Mouse (Mus musculus): ENCODE data around the gene Klf8. TPM values are rescaled to one million over a fixed set of nuclear protein-coding genes. Genes with fewer than 3 reads are reported as not detected.

The Klf8 gene
- total and polyA plus RNA-seq, 2 experiments from 2014 or later, result 5.3 to 21.0 TPM

GRCm38 (mm10) chrX:153381753-153382152, 144.5 kb downstream of the Klf8 start:
- TF ChIP-seq CTCF (IDR thresholded peaks at IDR 0.05), result no peak
- no peak overlapping the region for H3K4me2 ChIP-seq (ENCODE audit: low read depth, low read length, poor library complexity, severe bottlenecking)
- no peak overlapping the region for H3K4me3 ChIP-seq (ENCODE audit: low read depth, low read length)
- H3K9me3 ChIP-seq (ENCODE audit: low read length), result no peaks in the 10 kb centered on the region
- H3K27me3 ChIP-seq (ENCODE audit: insufficient read depth, low read length), result no peaks in the 10 kb centered on the region
- no peak overlapping the region for H3K27ac ChIP-seq (ENCODE audit: low read depth, low read length)
- ATAC-seq (ENCODE audit: low FRiP score) (no peak), DNase-seq (ENCODE audit: low spot score) (no peak)
- H3K4me1 ChIP-seq (ENCODE audit: insufficient read depth, low read length), result no peaks in the 10 kb centered on the region
- 67% methylated on average over 3 of the region's 3 CpGs for WGBS
- no peak overlapping the region for H3K9ac ChIP-seq (replicated peaks; ENCODE audit: low read length, poor library complexity, severe bottlenecking)
- no peaks in the 10 kb centered on the region for H3K36me3 ChIP-seq (ENCODE audit: insufficient read depth, low read length)

GRCm38 (mm10) chrX:153389291-153389690, 152.0 kb downstream of the Klf8 start:
- WGBS, result 28% methylated on average over 2 of the region's 2 CpGs

GRCm38 (mm10) chrX:153417067-153417466, 179.8 kb downstream of the Klf8 start:
- H3K36me3 ChIP-seq (ENCODE audit: insufficient read depth, low read length), result no peaks in the 10 kb centered on the region
- 89% methylated on average over 5 of the region's 5 CpGs for WGBS
- no peak overlapping the region for H3K27ac ChIP-seq (ENCODE audit: low read depth, low read length)
- no peaks in the 10 kb centered on the region for H3K9me3 ChIP-seq (ENCODE audit: low read length)
- H3K9ac ChIP-seq (replicated peaks; ENCODE audit: low read length, poor library complexity, severe bottlenecking), result no peak overlapping the region
- DNase-seq (ENCODE audit: low spot score), result no peak
- no peaks in the 10 kb centered on the region for H3K4me1 ChIP-seq (ENCODE audit: insufficient read depth, low read length)
- no peak for TF ChIP-seq CTCF (IDR thresholded peaks at IDR 0.05)
- H3K27me3 ChIP-seq (ENCODE audit: insufficient read depth, low read length), result no peaks in the 10 kb centered on the region
- no peak overlapping the region for H3K4me2 ChIP-seq (ENCODE audit: low read depth, low read length, poor library complexity, severe bottlenecking)
- no peak for ATAC-seq (ENCODE audit: low FRiP score)
- no peak overlapping the region for H3K4me3 ChIP-seq (ENCODE audit: low read depth, low read length)

More at GRCm38 (mm10) chrX:153389291-153389690, 152.0 kb downstream of the Klf8 start:
- DNase-seq (ENCODE audit: low spot score) (peak; percentile 35), ATAC-seq (ENCODE audit: low FRiP score) (no peak)
- TF ChIP-seq CTCF (IDR thresholded peaks at IDR 0.05), result peak; percentile 77
- Histone ChIP-seq H3K27me3 (ENCODE audit: insufficient read depth, low read length) (no peaks in the 10 kb centered on the region), H3K4me1 (ENCODE audit: insufficient read depth, low read length) (no peaks in the 10 kb centered on the region), H3K36me3 (ENCODE audit: insufficient read depth, low read length) (no peaks in the 10 kb centered on the region), H3K4me2 (ENCODE audit: low read depth, low read length, poor library complexity, severe bottlenecking) (no peak overlapping the region), H3K27ac (ENCODE audit: low read depth, low read length) (no peak overlapping the region), H3K4me3 (ENCODE audit: low read depth, low read length) (no peak overlapping the region), H3K9ac (replicated peaks; ENCODE audit: low read length, poor library complexity, severe bottlenecking) (no peak overlapping the region), H3K9me3 (ENCODE audit: low read length) (no peaks in the 10 kb centered on the region)

GRCm38 (mm10) chrX:153433659-153434293, 196.5 kb downstream of the Klf8 start:
- 0 out of 2 replicates have a peak overlapping the region, but pooled peaks have one; percentile 9 for H3K4me2 ChIP-seq (ENCODE audit: low read depth, low read length, poor library complexity, severe bottlenecking)

GRCm38 (mm10) chrX:153439573-153439972, 202.3 kb downstream of the Klf8 start:
- DNase-seq (ENCODE audit: low spot score), result no peak
- no peaks in the 10 kb centered on the region for H3K36me3 ChIP-seq (ENCODE audit: insufficient read depth, low read length)
- no peaks in the 10 kb centered on the region for H3K4me1 ChIP-seq (ENCODE audit: insufficient read depth, low read length)
- no peak for TF ChIP-seq CTCF (IDR thresholded peaks at IDR 0.05)
- no peak for ATAC-seq (ENCODE audit: low FRiP score)
- H3K9ac ChIP-seq (replicated peaks; ENCODE audit: low read length, poor library complexity, severe bottlenecking), result no peak overlapping the region
- no peaks in the 10 kb centered on the region for H3K27me3 ChIP-seq (ENCODE audit: insufficient read depth, low read length)
- no peak overlapping the region for H3K27ac ChIP-seq (ENCODE audit: low read depth, low read length)
- H3K4me2 ChIP-seq (ENCODE audit: low read depth, low read length, poor library complexity, severe bottlenecking), result no peak overlapping the region
- H3K4me3 ChIP-seq (ENCODE audit: low read depth, low read length), result no peak overlapping the region
- H3K9me3 ChIP-seq (ENCODE audit: low read length), result no peaks in the 10 kb centered on the region

More at GRCm38 (mm10) chrX:153433659-153434293, 196.5 kb downstream of the Klf8 start:
- no peak overlapping the region for H3K9ac ChIP-seq (replicated peaks; ENCODE audit: low read length, poor library complexity, severe bottlenecking)
- no peaks in the 10 kb centered on the region for H3K4me1 ChIP-seq (ENCODE audit: insufficient read depth, low read length)
- peak overlapping the region; percentile 47; the same call in 1 of the 2 replicates for H3K27ac ChIP-seq (ENCODE audit: low read depth, low read length)
- H3K36me3 ChIP-seq (ENCODE audit: insufficient read depth, low read length), result no peaks in the 10 kb centered on the region
- 24% methylated on average over 5 of the region's 5 CpGs for WGBS
- DNase-seq (ENCODE audit: low spot score) (peak; percentile 69), ATAC-seq (ENCODE audit: low FRiP score) (peak; percentile 85)
- H3K4me3 ChIP-seq (ENCODE audit: low read depth, low read length), result no peak overlapping the region
- TF ChIP-seq CTCF (IDR thresholded peaks at IDR 0.05), result no peak
- H3K27me3 ChIP-seq (ENCODE audit: insufficient read depth, low read length), result no peaks in the 10 kb centered on the region
- H3K9me3 ChIP-seq (ENCODE audit: low read length), result no peaks in the 10 kb centered on the region

- H3K4me2 ChIP-seq (ENCODE audit: low read depth, low read length, poor library complexity, severe bottlenecking), result no peak overlapping the region
- H3K27ac ChIP-seq (ENCODE audit: low read depth, low read length), result no peak overlapping the region
- H3K9me3 ChIP-seq (ENCODE audit: low read length), result no peaks in the 10 kb centered on the region
- no peak overlapping the region for H3K9ac ChIP-seq (replicated peaks; ENCODE audit: low read length, poor library complexity, severe bottlenecking)
- 88% methylated on average over 3 of the region's 3 CpGs for WGBS
- no peaks in the 10 kb centered on the region for H3K4me1 ChIP-seq (ENCODE audit: insufficient read depth, low read length)
- no peak for TF ChIP-seq CTCF (IDR thresholded peaks at IDR 0.05)
- H3K36me3 ChIP-seq (ENCODE audit: insufficient read depth, low read length), result no peaks in the 10 kb centered on the region
- H3K4me3 ChIP-seq (ENCODE audit: low read depth, low read length), result no peak overlapping the region
- no peak for ATAC-seq (ENCODE audit: low FRiP score)
- H3K27me3 ChIP-seq (ENCODE audit: insufficient read depth, low read length), result no peaks in the 10 kb centered on the region
- DNase-seq (ENCODE audit: low spot score), result no peak
These were observed 202.8 kb downstream of the Klf8 start for GRCm38 (mm10) chrX:153440018-153440417.

Other genes with a start within 250 kb of the Klf8 start
- gene Usp51, start 231.0 kb upstream of the Klf8 start, total RNA-seq (2014; rRNA removed), result 2.4 and 5.4 TPM in 2 replicates
- gene Usp51, start 231.0 kb upstream of the Klf8 start, polyA plus RNA-seq (2015; fragmentation: Nextera tagmentation; extraction: Ambion mirVana), result 3.4 and 3.9 TPM in 2 replicates
- gene Mageh1, start 199.9 kb upstream of the Klf8 start, total RNA-seq (2014; rRNA removed), result 97.4 and 116 TPM in 2 replicates
- 151 and 155 TPM in 2 replicates for gene Mageh1, start 199.9 kb upstream of the Klf8 start, polyA plus RNA-seq (2015; fragmentation: Nextera tagmentation; extraction: Ambion mirVana)
- 1.3 and 1.7 TPM in 2 replicates for gene Foxr2, start 118.7 kb upstream of the Klf8 start, total RNA-seq (2014; rRNA removed)
- 1.5 and 1.6 TPM in 2 replicates for gene Foxr2, start 118.7 kb upstream of the Klf8 start, polyA plus RNA-seq (2015; fragmentation: Nextera tagmentation; extraction: Ambion mirVana)
- gene Rragb, start 97.5 kb upstream of the Klf8 start, total RNA-seq (2014; rRNA removed), result 76.0 and 78.9 TPM in 2 replicates
- gene Rragb, start 97.5 kb upstream of the Klf8 start, polyA plus RNA-seq (2015; fragmentation: Nextera tagmentation; extraction: Ambion mirVana), result 10.8 and 13.9 TPM in 2 replicates